Mouse (Mus musculus): ENCODE data around the gene Lsamp. TPM values are rescaled to one million over a fixed set of nuclear protein-coding genes. Genes with fewer than 3 reads are reported as not detected.

Gene Lsamp
- total and polyA plus RNA-seq, 3 experiments = not detected

DNA sequence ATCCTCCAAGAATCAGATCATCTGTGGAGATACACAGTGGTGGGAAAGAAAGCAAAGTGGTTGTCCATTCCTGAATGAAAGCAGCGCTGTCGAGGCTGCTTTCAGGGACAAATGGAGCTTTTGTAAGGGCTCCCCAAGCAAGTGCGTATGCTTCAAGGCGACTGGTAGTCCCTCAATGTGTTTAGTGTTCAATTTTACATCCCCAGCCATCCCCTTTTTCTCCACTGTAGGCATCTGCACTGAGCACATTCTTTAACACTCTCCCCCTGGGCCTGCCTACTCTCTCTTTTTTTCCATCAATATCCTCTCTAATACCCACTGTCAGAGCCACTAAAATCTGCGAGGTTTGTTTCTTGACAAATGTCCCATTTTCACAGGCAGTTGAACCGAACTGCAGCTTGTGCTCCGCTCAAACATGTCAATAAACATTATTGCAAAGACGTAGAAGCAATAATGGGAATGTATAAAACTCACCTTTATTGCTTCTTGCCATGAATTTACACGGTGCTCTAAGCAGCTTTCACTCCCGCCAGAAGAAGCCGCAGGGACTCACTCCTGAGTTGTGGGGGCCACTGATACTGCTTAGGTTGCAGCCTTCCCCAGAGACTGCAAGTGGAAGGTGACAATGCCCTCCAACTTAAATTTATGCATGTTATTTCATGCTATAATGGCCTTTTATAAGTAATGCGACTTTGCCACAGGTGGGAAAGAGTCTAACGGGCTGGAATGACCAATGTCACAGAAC lies 250.2 kb downstream of the Lsamp start:
- in situ Hi-C loops (cut with MboI; ENCODE audit: low pct_ligation_motif_present, low pct_unique_long_range_greater_than_20kb, low sequenced_read_pairs) = no loop called here
- Histone ChIP-seq H3K27me3 (replicated peaks) (no peaks in the 10 kb centered on the region), H3K4me2 (ENCODE audit: insufficient read depth, low read depth, poor library complexity, severe bottlenecking) (no peak overlapping the region), H3K36me3 (replicated peaks in 1 of 2; ENCODE audit: control insufficient read depth in 1 of 2, insufficient read depth in 1 of 2, low read length in 1 of 2) (no peaks in the 10 kb centered on the region), H3K27ac (ENCODE audit: insufficient read depth, low read depth) (no peak overlapping the region), H3K9me3 (replicated peaks; ENCODE audit: low read length) (peaks cover 65% of the 10 kb centered on the region), H3K9ac (ENCODE audit: insufficient read depth, low read depth) (no peak overlapping the region), H3K79me2 (replicated peaks; ENCODE audit: control insufficient read depth, extremely low read depth, insufficient read depth, poor library complexity, severe bottlenecking) (no peaks in the 10 kb centered on the region), H3K4me3 (replicated peaks in 1 of 3; ENCODE audit: low read depth in 2 of 3, low read length in 2 of 3, poor library complexity in 1 of 3) (no peak overlapping the region), H3K4me1 (ENCODE audit: control insufficient read depth in 1 of 2, insufficient read depth in 2 of 2) (no peaks in the 10 kb centered on the region)
- dilution Hi-C loops (cut with MboI; ENCODE audit: extremely low pct_ligation_motif_present, extremely low pct_unique_long_range_greater_than_20kb, low sequenced_read_pairs) = no loop called here
- TF ChIP-seq NELFE (IDR thresholded peaks at IDR 0.05; ENCODE audit: low read depth, low read length) (no peak), USF2 (conservative IDR thresholded peaks at IDR 0.05; ENCODE audit: low read depth, low read length) (no peak), USF1 (IDR thresholded peaks at IDR 0.05; ENCODE audit: low read depth, low read length) (no peak), MAX (IDR thresholded peaks at IDR 0.05; ENCODE audit: low read length) (no peak), KAT2A (IDR thresholded peaks at IDR 0.05; ENCODE audit: insufficient replicate concordance, low read length) (no peak), EP300 (IDR thresholded peaks at IDR 0.05; ENCODE audit: low read length) (no peak), SIN3A (IDR thresholded peaks at IDR 0.05; ENCODE audit: low read length) (no peak), POLR2A (IDR thresholded peaks at IDR 0.05; ENCODE audit: low read depth, low read length) (no peak)
- DNase-seq (ENCODE audit: extremely low read depth) = no peak

DNA sequence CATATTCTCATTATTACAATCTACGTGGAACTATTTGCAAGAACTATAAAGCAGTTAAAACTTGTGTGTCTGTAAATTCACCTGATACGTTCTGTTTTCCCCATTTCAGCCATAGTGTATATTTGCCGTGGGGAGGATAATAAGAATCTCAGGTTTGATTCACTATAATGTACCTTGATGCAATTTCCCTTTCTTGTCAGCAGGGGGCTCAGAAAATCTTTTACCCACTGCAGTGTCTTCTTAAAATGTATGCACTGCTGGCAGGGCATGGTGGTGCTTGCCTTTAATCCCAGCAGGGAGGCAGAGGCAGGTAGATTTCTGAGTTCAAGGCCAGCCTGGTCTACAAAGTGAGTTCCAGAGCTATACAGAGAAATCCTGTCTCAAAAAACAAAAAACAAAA lies 287.7 kb downstream of the Lsamp start:
- Histone ChIP-seq H3K4me1 (ENCODE audit: control insufficient read depth in 1 of 2, insufficient read depth in 2 of 2) (no peaks in the 10 kb centered on the region), H3K4me3 (replicated peaks in 1 of 3; ENCODE audit: low read depth in 2 of 3, low read length in 2 of 3, poor library complexity in 1 of 3) (no peak overlapping the region), H3K27me3 (replicated peaks) (no peaks in the 10 kb centered on the region), H3K9ac (ENCODE audit: insufficient read depth, low read depth) (no peak overlapping the region), H3K4me2 (ENCODE audit: insufficient read depth, low read depth, poor library complexity, severe bottlenecking) (no peak overlapping the region), H3K27ac (ENCODE audit: insufficient read depth, low read depth) (no peak overlapping the region), H3K79me2 (replicated peaks; ENCODE audit: control insufficient read depth, extremely low read depth, insufficient read depth, poor library complexity, severe bottlenecking) (no peaks in the 10 kb centered on the region), H3K36me3 (replicated peaks in 1 of 2; ENCODE audit: control insufficient read depth in 1 of 2, insufficient read depth in 1 of 2, low read length in 1 of 2) (no peaks in the 10 kb centered on the region), H3K9me3 (replicated peaks; ENCODE audit: low read length) (peaks cover 18% of the 10 kb centered on the region)
- DNase-seq (ENCODE audit: extremely low read depth) = peak; percentile 18
- in situ Hi-C loops (cut with MboI; ENCODE audit: low pct_ligation_motif_present, low pct_unique_long_range_greater_than_20kb, low sequenced_read_pairs) = no loop called here
- TF ChIP-seq ETS1 (conservative IDR thresholded peaks at IDR 0.05; ENCODE audit: low read depth, low read length) (no peak), ZMIZ1 (IDR thresholded peaks at IDR 0.05; ENCODE audit: low read depth, low read length) (no peak), MAFK (IDR thresholded peaks at IDR 0.05; ENCODE audit: insufficient replicate concordance, low read length) (no peak), POLR2AphosphoS2 (IDR thresholded peaks at IDR 0.05; ENCODE audit: low read depth, low read length) (no peak), RAD21 (IDR thresholded peaks at IDR 0.05; ENCODE audit: low read depth, low read length) (peak; percentile 1), ZNF384 (IDR thresholded peaks at IDR 0.05; ENCODE audit: low read depth, low read length) (no peak), MXI1 (IDR thresholded peaks at IDR 0.05; ENCODE audit: low read depth, low read length) (no peak), E2F4 (IDR thresholded peaks at IDR 0.05; ENCODE audit: insufficient replicate concordance, low read depth, low read length) (no peak), TBP (conservative IDR thresholded peaks at IDR 0.05; ENCODE audit: low read depth, low read length) (no peak)
- dilution Hi-C loops (cut with MboI; ENCODE audit: extremely low pct_ligation_motif_present, extremely low pct_unique_long_range_greater_than_20kb, low sequenced_read_pairs) = no loop called here
